Mouse (Mus musculus): Measurements from ENCODE around the gene Rbm17.

Rbm17 gene

GRCm38 (mm10) chr2:11596690-11597089 is 7.3 kb downstream of the Rbm17 start:
- no peak for DNase-seq (ENCODE audit: low read depth, low spot score)

GRCm38 (mm10) chr2:11587996-11588395 is 16.0 kb downstream of the Rbm17 start:
- DNase-seq (ENCODE audit: low read depth, low spot score): no peak

- no peak for DNase-seq (ENCODE audit: low read depth, low spot score)
Observed at GRCm38 (mm10) chr2:11579399-11579798, 24.6 kb downstream of the Rbm17 start.

GRCm38 (mm10) chr2:11578187-11578586 is 25.8 kb downstream of the Rbm17 start:
- no peak for DNase-seq (ENCODE audit: low read depth, low spot score)

GRCm38 (mm10) chr2:11573684-11574083 is 30.3 kb downstream of the Rbm17 start:
- no peak for DNase-seq (ENCODE audit: low read depth, low spot score)

- peak; percentile 92 for DNase-seq (ENCODE audit: low read depth, low spot score)
Observed at GRCm38 (mm10) chr2:11571004-11571535, 32.9 kb downstream of the Rbm17 start.

GRCm38 (mm10) chr2:11568471-11568870 is 35.5 kb downstream of the Rbm17 start:
- DNase-seq (ENCODE audit: low read depth, low spot score): no peak

- DNase-seq (ENCODE audit: low read depth, low spot score): peak; percentile 65
Observed at GRCm38 (mm10) chr2:11567781-11568362, 36.1 kb downstream of the Rbm17 start.

- DNase-seq (ENCODE audit: low read depth, low spot score): no peak
Observed at GRCm38 (mm10) chr2:11566898-11567297, 37.1 kb downstream of the Rbm17 start.

- no peak for DNase-seq (ENCODE audit: low read depth, low spot score)
Observed at GRCm38 (mm10) chr2:11566241-11566640, 37.7 kb downstream of the Rbm17 start.

- DNase-seq (ENCODE audit: low read depth, low spot score): no peak
Observed at GRCm38 (mm10) chr2:11564768-11565167, 39.2 kb downstream of the Rbm17 start.

- DNase-seq (ENCODE audit: low read depth, low spot score): no peak
Observed at GRCm38 (mm10) chr2:11563256-11563655, 40.7 kb downstream of the Rbm17 start.

- no peak for DNase-seq (ENCODE audit: low read depth, low spot score)
Observed at GRCm38 (mm10) chr2:11558654-11559053, 45.3 kb downstream of the Rbm17 start.

- DNase-seq (ENCODE audit: low read depth, low spot score): no peak
Observed at GRCm38 (mm10) chr2:11557244-11557643, 46.7 kb downstream of the Rbm17 start.

GRCm38 (mm10) chr2:11555316-11555715 is 48.6 kb downstream of the Rbm17 start:
- DNase-seq (ENCODE audit: low read depth, low spot score): peak; percentile 40

- DNase-seq (ENCODE audit: low read depth, low spot score): peak; percentile 31
Observed at GRCm38 (mm10) chr2:11553471-11554400, 50.2 kb downstream of the Rbm17 start, which contains the start of gene Pfkfb3. Gene Pfkfb3 (minus strand): TSS chr2:11554077.

- no peak for DNase-seq (ENCODE audit: low read depth, low spot score)
Observed at GRCm38 (mm10) chr2:11552966-11553451, 50.9 kb downstream of the Rbm17 start.

GRCm38 (mm10) chr2:11552297-11552821 is 51.6 kb downstream of the Rbm17 start:
- DNase-seq (ENCODE audit: low read depth, low spot score): no peak

- DNase-seq (ENCODE audit: low read depth, low spot score): no peak
Observed at GRCm38 (mm10) chr2:11551726-11552125, 52.2 kb downstream of the Rbm17 start.

GRCm38 (mm10) chr2:11548508-11548907 is 55.4 kb downstream of the Rbm17 start:
- no peak for DNase-seq (ENCODE audit: low read depth, low spot score)

GRCm38 (mm10) chr2:11547609-11548008 is 56.3 kb downstream of the Rbm17 start:
- peak; percentile 67 for DNase-seq (ENCODE audit: low read depth, low spot score)

GRCm38 (mm10) chr2:11546091-11546490 is 57.9 kb downstream of the Rbm17 start:
- peak; percentile 60 for DNase-seq (ENCODE audit: low read depth, low spot score)
